Mouse (Mus musculus): ENCODE data around the gene Hdac9. TPM values are rescaled to one million over a fixed set of nuclear protein-coding genes. Genes with fewer than 3 reads are reported as not detected.

Hdac9 gene
- polyA plus RNA-seq, 1 experiment, result 0.06 TPM

- Histone ChIP-seq H3K79me3 (ENCODE audit: low read depth) (no peaks in the 10 kb centered on the region), H3K36me3 (ENCODE audit: control insufficient read depth, insufficient read depth) (no peaks in the 10 kb centered on the region), H3ac (ENCODE audit: control insufficient read depth, insufficient read length, low read depth) (no peak overlapping the region), H3K79me2 (ENCODE audit: control insufficient read depth, insufficient read depth) (no peaks in the 10 kb centered on the region), H3K4me3 (ENCODE audit: insufficient read depth, poor library complexity, severe bottlenecking) (no peak overlapping the region), H3K27me3 (ENCODE audit: control insufficient read depth, insufficient read depth, insufficient read length) (no peaks in the 10 kb centered on the region)
- no peak for TF ChIP-seq USF1 (IDR thresholded peaks at IDR 0.05; ENCODE audit: low read depth)
- no peak for TF ChIP-seq MAX (IDR thresholded peaks at IDR 0.05)
- TF ChIP-seq FOSL1 (IDR thresholded peaks at IDR 0.05; ENCODE audit: insufficient read depth, low read length, poor library complexity, severe bottlenecking), result no peak
Observed at GRCm38 (mm10) chr12:34637238-34638124, 279.4 kb downstream of the Hdac9 start.

GRCm38 (mm10) chr12:34619101-34619500, 297.8 kb downstream of the Hdac9 start:
- Histone ChIP-seq H3K4me3 (ENCODE audit: insufficient read depth, poor library complexity, severe bottlenecking) (no peak overlapping the region), H3K27me3 (ENCODE audit: control insufficient read depth, insufficient read depth, insufficient read length) (no peaks in the 10 kb centered on the region), H3K79me3 (ENCODE audit: low read depth) (no peaks in the 10 kb centered on the region), H3ac (ENCODE audit: control insufficient read depth, insufficient read length, low read depth) (no peak overlapping the region), H3K79me2 (ENCODE audit: control insufficient read depth, insufficient read depth) (no peaks in the 10 kb centered on the region), H3K36me3 (ENCODE audit: control insufficient read depth, insufficient read depth) (no peaks in the 10 kb centered on the region)
- TF ChIP-seq MYOG (IDR thresholded peaks at IDR 0.05; ENCODE audit: control insufficient read depth, extremely low read depth, insufficient read length) (no peak), CTCF (IDR thresholded peaks at IDR 0.05; ENCODE audit: control insufficient read depth, insufficient read depth, insufficient read length) (no peak), MYOD1 (IDR thresholded peaks at IDR 0.05; ENCODE audit: control insufficient read depth, insufficient read length, low read depth) (no peak)

GRCm38 (mm10) chr12:34618321-34618720, 298.6 kb downstream of the Hdac9 start:
- TF ChIP-seq MYOG (IDR thresholded peaks at IDR 0.05; ENCODE audit: control insufficient read depth, extremely low read depth, insufficient read length), result no peak
- no peaks in the 10 kb centered on the region for H3K36me3 ChIP-seq (ENCODE audit: control insufficient read depth, insufficient read depth)
- H3K79me3 ChIP-seq (ENCODE audit: low read depth), result no peaks in the 10 kb centered on the region
- H3K79me2 ChIP-seq (ENCODE audit: control insufficient read depth, insufficient read depth), result no peaks in the 10 kb centered on the region
- no peak overlapping the region for H3ac ChIP-seq (ENCODE audit: control insufficient read depth, insufficient read length, low read depth)
- H3K27me3 ChIP-seq (ENCODE audit: control insufficient read depth, insufficient read depth, insufficient read length), result no peaks in the 10 kb centered on the region
- no peak overlapping the region for H3K4me3 ChIP-seq (ENCODE audit: insufficient read depth, poor library complexity, severe bottlenecking)

GRCm38 (mm10) chr12:34617836-34618235, 299.1 kb downstream of the Hdac9 start:
- H3ac ChIP-seq (ENCODE audit: control insufficient read depth, insufficient read length, low read depth), result no peak overlapping the region
- H3K4me3 ChIP-seq (ENCODE audit: insufficient read depth, poor library complexity, severe bottlenecking), result no peak overlapping the region
- H3K27me3 ChIP-seq (ENCODE audit: control insufficient read depth, insufficient read depth, insufficient read length), result no peaks in the 10 kb centered on the region
- no peak for TF ChIP-seq MAX (IDR thresholded peaks at IDR 0.05)
- H3K79me3 ChIP-seq (ENCODE audit: low read depth), result no peaks in the 10 kb centered on the region
- H3K36me3 ChIP-seq (ENCODE audit: control insufficient read depth, insufficient read depth), result no peaks in the 10 kb centered on the region
- H3K79me2 ChIP-seq (ENCODE audit: control insufficient read depth, insufficient read depth), result no peaks in the 10 kb centered on the region

GRCm38 (mm10) chr12:34614796-34615195, 302.1 kb downstream of the Hdac9 start:
- Histone ChIP-seq H3K79me2 (ENCODE audit: control insufficient read depth, insufficient read depth) (no peaks in the 10 kb centered on the region), H3K27me3 (ENCODE audit: control insufficient read depth, insufficient read depth, insufficient read length) (no peaks in the 10 kb centered on the region), H3K36me3 (ENCODE audit: control insufficient read depth, insufficient read depth) (no peaks in the 10 kb centered on the region), H3K79me3 (ENCODE audit: low read depth) (no peaks in the 10 kb centered on the region), H3K4me3 (ENCODE audit: insufficient read depth, poor library complexity, severe bottlenecking) (no peak overlapping the region), H3ac (ENCODE audit: control insufficient read depth, insufficient read length, low read depth) (no peak overlapping the region)
- TF ChIP-seq CTCF (IDR thresholded peaks at IDR 0.05; ENCODE audit: control insufficient read depth, insufficient read depth, insufficient read length), result no peak
- no peak for TF ChIP-seq MYOD1 (IDR thresholded peaks at IDR 0.05; ENCODE audit: control insufficient read depth, insufficient read length, low read depth)
- no peak for TF ChIP-seq MYOG (IDR thresholded peaks at IDR 0.05; ENCODE audit: control insufficient read depth, extremely low read depth, insufficient read length)
- TF ChIP-seq FOSL1 (IDR thresholded peaks at IDR 0.05; ENCODE audit: insufficient read depth, low read length, poor library complexity, severe bottlenecking), result no peak

GRCm38 (mm10) chr12:34612511-34612910, 304.4 kb downstream of the Hdac9 start:
- Histone ChIP-seq H3K4me3 (ENCODE audit: insufficient read depth, poor library complexity, severe bottlenecking) (no peak overlapping the region), H3K79me2 (ENCODE audit: control insufficient read depth, insufficient read depth) (no peaks in the 10 kb centered on the region), H3K36me3 (ENCODE audit: control insufficient read depth, insufficient read depth) (no peaks in the 10 kb centered on the region), H3K79me3 (ENCODE audit: low read depth) (no peaks in the 10 kb centered on the region), H3K27me3 (ENCODE audit: control insufficient read depth, insufficient read depth, insufficient read length) (no peaks in the 10 kb centered on the region), H3ac (ENCODE audit: control insufficient read depth, insufficient read length, low read depth) (no peak overlapping the region)
- TF ChIP-seq MYOG (IDR thresholded peaks at IDR 0.05; ENCODE audit: control insufficient read depth, extremely low read depth, insufficient read length) (no peak), USF1 (IDR thresholded peaks at IDR 0.05; ENCODE audit: low read depth) (no peak)

GRCm38 (mm10) chr12:34604521-34604920, 312.4 kb downstream of the Hdac9 start:
- TF ChIP-seq FOSL1 (IDR thresholded peaks at IDR 0.05; ENCODE audit: insufficient read depth, low read length, poor library complexity, severe bottlenecking), result no peak
- Histone ChIP-seq H3K79me2 (ENCODE audit: control insufficient read depth, insufficient read depth) (no peaks in the 10 kb centered on the region), H3K79me3 (ENCODE audit: low read depth) (no peaks in the 10 kb centered on the region), H3K36me3 (ENCODE audit: control insufficient read depth, insufficient read depth) (no peaks in the 10 kb centered on the region), H3K4me3 (ENCODE audit: insufficient read depth, poor library complexity, severe bottlenecking) (no peak overlapping the region), H3K27me3 (ENCODE audit: control insufficient read depth, insufficient read depth, insufficient read length) (no peaks in the 10 kb centered on the region), H3ac (ENCODE audit: control insufficient read depth, insufficient read length, low read depth) (no peak overlapping the region)

Data from C2C12 (cell line).